Mouse (Mus musculus) kidney, adult 2 months (tissue): ENCODE data around the gene Gm960.

Experiments used
- CTCF ChIP-seq: fragments of 200-500 bp; conservative IDR thresholded peaks from 2 replicates; pipeline ENCODE4 v1.5.1; 2011; ENCODE audit warnings: low read depth, mild to moderate bottlenecking, control low read depth, low read length, moderate library complexity, mixed read lengths; ENCODE audit not compliant: insufficient read depth, insufficient read length
- POLR2A ChIP-seq: fragments of 200-500 bp; IDR thresholded peaks from one replicate; pipeline ENCODE4 v1.6.1; 2011; ENCODE audit warnings: low read depth, low read length, control low read depth

GRCm38 (mm10) chr19:4711601-4712155 lies 13.2 kb upstream of the Gm960 start:
- no peak for TF ChIP-seq CTCF
- TF ChIP-seq POLR2A, result no peak
